Mouse (Mus musculus) midbrain, embryonic 13.5 days (tissue): Measurements from ENCODE around the gene Arhgap35. TPM values are rescaled to one million over a fixed set of nuclear protein-coding genes. Genes with fewer than 3 reads are reported as not detected.
A peak's percentile ranks its signal among the peaks of the same experiment; 100 is the strongest.

Source experiments
- ATAC-seq: fragments of 200-750 bp; cut with Nextera tagmentation; 2 replicates; pipeline ENCODE4 v1.8.0; 2017; ENCODE audit warnings: mild to moderate bottlenecking, moderate TSS enrichment, moderate library complexity
- H3K27ac ChIP-seq: fragments of 300-500 bp; sonication (generic); 2 replicates; pipeline ENCODE4 v1.5.1; 2015; ENCODE audit warnings: inconsistent platforms, mild to moderate bottlenecking, moderate library complexity
- H3K27me3 ChIP-seq: fragments of 300-500 bp; sonication (generic); 2 replicates; pipeline ENCODE4 v1.6.1; 2015; ENCODE audit warnings: mild to moderate bottlenecking, inconsistent platforms
- H3K36me3 ChIP-seq: fragments of 300-500 bp; sonication (generic); 2 replicates; pipeline ENCODE4 v1.6.1; 2015; ENCODE audit warnings: mild to moderate bottlenecking, inconsistent platforms
- H3K4me1 ChIP-seq: fragments of 300-500 bp; sonication (generic); replicated peaks from 2 replicates; pipeline ENCODE4 v1.6.1; 2015; ENCODE audit warnings: inconsistent platforms
- H3K4me2 ChIP-seq: fragments of 300-500 bp; sonication (generic); replicated peaks from 2 replicates; pipeline ENCODE4 v1.6.1; 2015; ENCODE audit warnings: moderate library complexity, mild to moderate bottlenecking, inconsistent platforms
- H3K4me3 ChIP-seq: fragments of 300-500 bp; sonication (generic); replicated peaks from 2 replicates; pipeline ENCODE4 v1.5.1; 2015; ENCODE audit warnings: mild to moderate bottlenecking, inconsistent platforms
- H3K9ac ChIP-seq: fragments of 300-500 bp; sonication (generic); replicated peaks from 2 replicates; pipeline ENCODE4 v1.6.1; 2015; ENCODE audit warnings: mild to moderate bottlenecking, inconsistent platforms
- H3K9me3 ChIP-seq: fragments of 300-500 bp; sonication (generic); 2 replicates; pipeline ENCODE4 v1.6.1; 2016; ENCODE audit warnings: mild to moderate bottlenecking, inconsistent platforms
- WGBS: fragments of 180-500 bp; shearing (Covaris S2); methylation state at CpG from one replicate; pipeline ENCODE4 v1.1.7; 2015; 5-methylcytosine and 5-hydroxymethylcytosine counted together
- polyA plus RNA-seq: library from polyadenylated mRNA; unstranded; fragments of >200 nt; fragmentation: Nextera tagmentation; extraction: Ambion mirVana; gene quantifications from 2 replicates; pipeline ENCODE4 v1.2.1, GENCODE M21; 2015

Gene Arhgap35
- polyA plus RNA-seq, 1 experiment from 2014 or later = 34.0 TPM

DNA sequence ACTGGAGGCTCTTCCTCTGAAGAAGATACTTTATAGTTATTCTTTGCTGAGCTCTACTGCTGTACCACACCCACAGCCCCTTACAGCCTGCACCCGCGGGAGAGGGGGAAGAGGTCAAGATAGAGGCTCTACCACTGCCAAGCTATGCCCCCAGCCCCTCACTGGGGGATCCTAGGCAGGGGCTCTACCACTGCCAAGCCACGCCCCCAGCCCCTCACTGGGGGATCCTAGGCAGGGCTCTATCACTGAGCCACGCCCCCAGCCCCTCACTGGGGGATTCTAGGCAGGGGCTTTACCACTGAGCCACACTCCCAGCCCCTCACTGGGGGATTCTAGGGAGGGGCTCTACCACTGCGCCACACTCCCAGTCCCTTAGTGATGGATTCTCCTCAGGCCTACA, 158.5 kb downstream of the Arhgap35 start:
- Histone ChIP-seq H3K36me3 (peaks cover 16% of the 10 kb centered on the region), H3K9ac (no peak overlapping the region), H3K4me1 (peaks cover 11% of the 10 kb centered on the region), H3K27ac (no peak overlapping the region), H3K27me3 (peaks cover 15% of the 10 kb centered on the region; the same call in 1 of the 2 replicates), H3K4me3 (no peak overlapping the region), H3K9me3 (no peaks in the 10 kb centered on the region), H3K4me2 (no peak overlapping the region)
- WGBS = 85% methylated on average over 5 of the region's 5 CpGs
- ATAC-seq = no peak

DNA sequence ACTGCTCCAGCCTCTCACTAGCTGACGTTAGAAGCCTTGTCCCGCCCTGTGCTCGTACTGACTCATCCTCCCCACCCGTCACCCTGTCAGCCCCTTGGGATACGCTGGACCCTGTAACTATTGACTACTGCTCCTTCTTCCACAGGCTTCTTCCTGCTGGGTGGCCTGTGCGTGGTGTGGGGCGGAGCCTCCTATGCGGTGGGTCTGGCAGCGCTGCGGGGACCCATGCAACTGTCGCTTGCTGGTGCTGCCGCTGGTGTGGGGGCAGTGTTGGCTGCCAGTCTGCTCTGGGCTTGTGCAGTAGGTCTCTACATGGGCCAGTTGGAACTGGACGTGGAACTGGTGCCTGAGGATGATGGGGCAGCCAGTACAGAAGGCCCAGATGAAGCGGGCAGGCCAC, 159.8 kb downstream of the Arhgap35 start:
- H3K9ac ChIP-seq = no peak overlapping the region
- no peak for ATAC-seq

DNA sequence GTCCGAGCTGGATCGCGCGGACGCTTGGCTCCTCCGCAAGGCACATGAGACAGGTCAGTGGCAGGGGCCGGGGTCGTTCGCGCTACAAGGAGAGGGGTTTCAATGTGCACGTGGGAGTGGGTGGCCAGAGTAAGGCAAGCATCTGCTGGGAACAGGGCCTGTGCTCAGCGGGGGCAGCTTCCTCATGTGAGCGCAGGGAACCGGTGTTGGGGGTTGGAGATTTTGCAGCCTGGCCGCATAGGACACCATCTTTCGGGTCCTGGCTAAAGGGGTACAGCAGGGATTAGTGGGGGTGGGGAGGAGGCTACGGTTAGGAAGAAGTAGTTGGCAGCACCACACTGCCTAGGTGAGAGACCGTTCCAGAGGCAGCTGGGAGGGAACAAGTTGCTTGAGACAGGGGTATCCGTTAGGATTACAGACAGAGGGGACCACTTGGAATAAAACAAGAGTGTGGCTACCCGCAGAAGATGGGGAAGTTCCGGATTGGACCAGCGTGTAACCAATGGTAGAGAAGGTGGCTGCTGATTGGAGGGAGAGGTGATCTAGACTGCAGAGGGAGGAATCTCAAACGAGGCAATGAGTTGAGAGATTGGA, 161.6 kb downstream of the Arhgap35 start:
- Histone ChIP-seq H3K36me3 (peaks cover 16% of the 10 kb centered on the region), H3K27ac (peak overlapping the region; percentile 77), H3K4me3 (peak overlapping the region; percentile 81), H3K4me1 (peaks cover 11% of the 10 kb centered on the region), H3K4me2 (peak overlapping the region; percentile 93), H3K9ac (peak overlapping the region; percentile 80), H3K27me3 (0 out of 2 replicates have a peak, but pooled peaks cover 4% of the 10 kb centered on the region), H3K9me3 (no peaks in the 10 kb centered on the region)
- WGBS = under 1% methylated on average over 23 of the region's 23 CpGs
- peak; percentile 79 for ATAC-seq

More for the DNA sequence above, 159.8 kb downstream of the Arhgap35 start:
- Histone ChIP-seq H3K4me1 (peaks cover 11% of the 10 kb centered on the region), H3K9me3 (no peaks in the 10 kb centered on the region), H3K4me2 (no peak overlapping the region), H3K27ac (no peak overlapping the region), H3K4me3 (no peak overlapping the region), H3K27me3 (0 out of 2 replicates have a peak, but pooled peaks cover 4% of the 10 kb centered on the region), H3K36me3 (peaks cover 16% of the 10 kb centered on the region)
- 96% methylated on average over 14 of the region's 14 CpGs for WGBS

DNA sequence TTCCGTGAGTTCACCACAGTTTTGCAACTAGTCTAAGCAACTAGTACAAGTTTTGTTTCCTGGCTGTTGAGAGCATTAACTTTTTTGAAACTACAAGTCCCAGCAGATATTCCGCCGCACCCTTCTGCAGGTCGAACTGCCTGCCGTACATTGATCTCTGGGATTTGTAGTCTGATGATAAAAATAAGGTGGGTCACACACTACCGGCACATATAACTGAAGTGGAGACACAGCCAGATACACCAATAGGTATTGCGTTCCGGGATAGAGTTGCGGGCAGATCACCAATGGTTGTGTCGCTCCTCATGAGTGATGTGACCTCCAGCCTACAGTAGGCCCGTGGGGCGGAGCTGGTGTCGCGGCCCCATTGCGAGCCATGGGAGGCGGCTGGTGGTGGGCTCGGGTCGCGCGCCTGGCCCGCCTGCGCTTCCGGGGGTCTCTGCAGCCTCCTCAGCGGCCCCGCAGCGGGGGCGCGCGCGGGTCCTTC, 162.2 kb downstream of the Arhgap35 start, which contains the start of gene Tmem160:
Gene Tmem160, plus strand, starts transcription at position 193 of the 487 bp plus-strand sequence.
- Histone ChIP-seq H3K9ac (peak within 1 kb of the TSS; percentile 80), H3K27me3 (0 out of 2 replicates have a peak, but pooled peaks cover 4% of the 10 kb centered on the region), H3K4me2 (peak within 1 kb of the TSS; percentile 93), H3K27ac (peak within 1 kb of the TSS; percentile 77), H3K4me3 (peak within 1 kb of the TSS; percentile 81), H3K9me3 (no peaks in the 10 kb centered on the region), H3K36me3 (peaks cover 16% of the 10 kb centered on the region), H3K4me1 (peaks cover 11% of the 10 kb centered on the region)
- WGBS = 1% methylated on average over 30 of the region's 30 CpGs
- peak; percentile 99 for ATAC-seq

DNA sequence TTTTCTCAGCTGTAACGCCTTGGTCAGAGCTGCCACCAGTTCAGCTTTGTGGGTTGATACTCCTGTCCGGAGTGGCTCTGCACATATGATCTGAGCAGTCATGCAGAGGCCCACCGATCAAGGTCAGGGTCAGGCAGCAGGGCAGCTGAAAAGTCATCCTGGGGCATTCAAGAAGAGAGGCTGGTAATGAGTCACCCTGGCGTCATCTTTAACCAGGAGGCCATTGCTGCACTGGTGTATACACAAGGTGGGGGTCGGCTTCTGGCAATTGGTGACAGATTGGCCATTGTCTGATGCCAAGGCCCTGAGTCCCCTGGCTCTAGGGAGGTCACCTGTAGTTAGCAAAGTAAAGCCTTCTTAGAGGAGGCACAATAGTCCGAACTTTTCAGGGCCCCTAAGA, 163.1 kb downstream of the Arhgap35 start:
- no peak overlapping the region for H3K9ac ChIP-seq
- peaks cover 16% of the 10 kb centered on the region for H3K36me3 ChIP-seq
- no peaks in the 10 kb centered on the region for H3K9me3 ChIP-seq
- H3K27ac ChIP-seq = no peak overlapping the region
- H3K27me3 ChIP-seq = 0 out of 2 replicates have a peak, but pooled peaks cover 4% of the 10 kb centered on the region
- 77% methylated on average over 6 of the region's 6 CpGs for WGBS
- no peak overlapping the region for H3K4me3 ChIP-seq
- peaks cover 11% of the 10 kb centered on the region for H3K4me1 ChIP-seq
- no peak for ATAC-seq
- H3K4me2 ChIP-seq = no peak overlapping the region

Other genes with a start within 250 kb of the Arhgap35 start
- 267 and 272 TPM in 2 replicates for gene Sae1, start 227.2 kb downstream of the Arhgap35 start, polyA plus RNA-seq
- 18.2 and 22.1 TPM in 2 replicates for gene Zc3h4, start 214.1 kb downstream of the Arhgap35 start, polyA plus RNA-seq
- gene Tmem160, start 162.2 kb downstream of the Arhgap35 start, polyA plus RNA-seq = 48.1 and 59.4 TPM in 2 replicates
- gene Npas1, start 137.3 kb downstream of the Arhgap35 start, polyA plus RNA-seq = 2.3 and 3.3 TPM in 2 replicates
- not detected in 2 replicates for gene Ceacam15, start 60.7 kb upstream of the Arhgap35 start, polyA plus RNA-seq
- gene Ceacam9, start 106.9 kb upstream of the Arhgap35 start, polyA plus RNA-seq = 0.14 TPM in 1 of 2 replicates, not detected in the other
- 360 and 361 TPM in 2 replicates for gene Ap2s1, start 123.4 kb upstream of the Arhgap35 start, polyA plus RNA-seq
- 13.8 and 14.9 TPM in 2 replicates for gene Slc1a5, start 166.3 kb upstream of the Arhgap35 start, polyA plus RNA-seq
- gene Strn4, start 200.9 kb upstream of the Arhgap35 start, polyA plus RNA-seq = 184 and 186 TPM in 2 replicates
- gene Fkrp, start 201.7 kb upstream of the Arhgap35 start, polyA plus RNA-seq = 43.9 and 46.1 TPM in 2 replicates
- 6.4 and 6.6 TPM in 2 replicates for gene Prkd2, start 227.9 kb upstream of the Arhgap35 start, polyA plus RNA-seq